Mouse (Mus musculus): ENCODE measurements around the gene Nes.

The Nes gene

DNA sequence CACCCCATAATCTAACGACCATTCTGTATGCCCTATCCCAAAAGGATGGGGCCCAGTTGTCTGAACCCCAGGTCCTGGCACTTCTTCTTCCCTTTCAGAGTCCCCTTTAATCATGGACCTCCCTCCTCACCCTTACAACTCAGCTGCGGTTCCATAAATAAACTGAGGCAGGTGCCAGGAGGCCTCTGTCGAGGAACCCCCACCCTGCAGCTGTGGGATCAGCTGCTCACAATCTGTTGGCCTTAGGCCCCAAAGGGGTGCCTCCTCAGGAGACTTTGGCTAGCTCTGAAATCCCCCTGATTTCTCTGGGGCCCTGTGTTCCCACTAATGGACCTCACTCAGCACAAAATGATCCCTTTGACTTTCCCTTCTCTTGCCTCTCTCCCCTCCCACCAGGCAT, 13.2 kb downstream of the Nes start:
- ChIA-PET POLR2A (interaction anchor here in 2 of 4 experiments (1.0 to 9.1 kb wide), 7 partner anchors 10 to 47 kb away, joined by 3 to 148 read pairs (median 7); partner anchors contain the start of gene Nes (in 2 of the 2)), CTCF (interaction anchor here in 3 of 4 experiments (1.5 to 9.6 kb wide), 7 partner anchors 12 to 145 kb away, joined by 4 to 445 read pairs (median 143); partner anchors contain the start of gene Nes (in 3 of the 3))

DNA sequence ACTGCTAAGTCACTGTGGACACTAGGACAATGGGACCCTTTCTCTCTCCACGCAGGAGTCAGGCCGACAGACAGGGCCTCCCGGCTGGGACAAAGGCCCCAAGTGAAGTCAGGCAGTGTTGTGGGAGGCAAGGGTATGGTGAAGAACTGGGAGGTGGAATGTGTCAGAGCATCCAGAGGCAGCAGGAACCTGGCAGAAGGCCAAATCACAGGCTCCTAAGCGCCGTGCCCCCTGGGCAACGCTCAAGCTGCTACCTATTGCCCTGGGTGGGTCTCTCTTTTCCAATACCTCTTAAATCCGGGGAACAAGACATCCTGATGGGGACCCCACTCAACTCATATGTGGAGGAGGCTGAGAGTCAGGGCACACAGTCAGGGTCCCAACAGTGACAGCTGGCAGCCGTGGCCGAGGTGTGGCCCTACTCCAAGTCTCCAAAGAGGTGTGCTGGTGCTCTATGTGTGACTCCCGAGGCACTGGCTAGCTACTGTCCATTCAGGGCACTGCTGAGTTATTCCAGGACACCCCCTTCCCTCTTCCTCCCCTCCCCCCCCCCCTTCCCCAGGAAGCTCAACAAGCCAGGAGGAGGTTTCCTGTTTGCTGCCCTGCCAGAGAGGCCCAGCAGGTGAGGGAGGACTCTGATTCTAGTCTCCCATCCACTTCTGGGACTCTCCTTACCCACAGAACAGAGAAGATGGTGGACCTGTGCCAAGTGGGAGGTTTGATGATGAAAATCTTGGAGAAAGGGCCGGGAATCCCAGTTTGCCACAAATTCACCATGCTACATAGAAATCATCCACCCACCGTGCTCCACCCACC, 14.8 kb downstream of the Nes start:
- ChIA-PET CTCF (interaction anchor here (0.6 to 9.6 kb wide), 15 partner anchors 12 to 608 kb away, joined by 3 to 445 read pairs (median 22); partner anchors contain the start of genes Nes (in 3 of the 4), Hapln2 (in 1 of the 4) and Ntrk1 (in 1 of the 4)), POLR2A (interaction anchor here in 3 of 4 experiments (0.6 to 9.1 kb wide), 7 partner anchors 11 to 189 kb away, joined by 3 to 148 read pairs (median 36); partner anchors contain the start of genes Nes (in 3 of the 3) and Insrr (in 1 of the 3))

- POLR2A ChIA-PET: interaction anchor here (0.5 to 9.1 kb wide), 41 partner anchors 8 to 349 kb away, joined by 3 to 148 read pairs (median 5); partner anchors contain the start of genes Nes (in 4 of the 4), Bcan (in 2 of the 4), Isg20l2 (in 2 of the 4) and Rrnad1 (in 2 of the 4)
- CTCF ChIA-PET: interaction anchor here (0.5 to 9.6 kb wide), 157 partner anchors 8 to 1117 kb away, joined by 3 to 445 read pairs (median 5); partner anchors contain the start of genes Bcan (in 4 of the 4), Nes (in 4 of the 4), Prcc (in 4 of the 4) and Iqgap3 (in 3 of the 4)
Measured at GRCm38 (mm10) chr3:87986868-87987267, 16.0 kb downstream of the Nes start.

GRCm38 (mm10) chr3:87987633-87988032, 16.8 kb downstream of the Nes start:
- ChIA-PET CTCF (interaction anchor here (0.5 to 9.6 kb wide), 109 partner anchors 9 to 654 kb away, joined by 3 to 445 read pairs (median 6); partner anchors contain the start of genes Nes (in 4 of the 4), Bcan (in 3 of the 4), Prcc (in 3 of the 4) and Crabp2 (in 2 of the 4)), POLR2A (interaction anchor here (0.9 to 9.1 kb wide), 31 partner anchors 9 to 154 kb away, joined by 3 to 148 read pairs (median 6); partner anchors contain the start of genes Nes (in 4 of the 4), Iqgap3 (in 2 of the 4), Hdgf (in 1 of the 4) and Isg20l2 (in 1 of the 4))

- ChIA-PET CTCF (interaction anchor here (0.6 to 9.6 kb wide), 50 partner anchors 9 to 255 kb away, joined by 3 to 445 read pairs (median 10); partner anchors contain the start of genes Nes (in 4 of the 4), Bcan (in 1 of the 4), Hdgf (in 1 of the 4) and Insrr (in 1 of the 4)), POLR2A (interaction anchor here (0.6 to 9.1 kb wide), 23 partner anchors 9 to 1085 kb away, joined by 3 to 148 read pairs (median 6); partner anchors contain the start of genes Nes (in 4 of the 4), Hdgf (in 1 of the 4), Iqgap3 (in 1 of the 4) and Isg20l2 (in 1 of the 4))
Measured at GRCm38 (mm10) chr3:87988068-87988467, 17.2 kb downstream of the Nes start.

DNA sequence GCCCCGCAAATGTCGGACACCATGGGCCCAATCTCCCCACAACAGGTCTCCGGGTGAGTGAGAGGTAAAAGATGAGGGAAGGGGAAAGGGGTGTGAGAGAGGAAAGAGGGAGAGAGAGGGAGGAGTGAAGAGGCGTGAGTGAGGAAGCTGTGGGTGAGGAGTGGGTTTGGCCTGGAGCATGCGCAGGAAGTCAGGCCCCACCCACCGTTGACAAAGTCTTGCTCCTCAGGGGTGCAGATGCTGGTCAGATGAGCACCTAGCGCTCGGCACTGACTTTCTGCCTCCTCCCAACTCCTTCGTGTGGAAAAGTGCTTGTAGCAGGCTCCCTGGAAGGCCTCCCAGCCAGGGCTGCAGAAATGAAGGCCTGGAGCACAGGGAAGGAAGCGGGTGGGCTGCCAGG, 19.1 kb downstream of the Nes start:
- CTCF ChIA-PET: interaction anchor here (0.6 to 1.8 kb wide), 11 partner anchors 10 to 1472 kb away, joined by 3 to 11 read pairs (median 4); partner anchors contain the start of gene Bcan (in 1 of the 4)
- POLR2A ChIA-PET: interaction anchor here in 3 of 4 experiments (0.7 to 9.1 kb wide), 4 partner anchors 10 to 670 kb away, joined by 3 to 148 read pairs (median 5); partner anchors contain the start of genes Bcan (in 1 of the 3) and Nes (in 1 of the 3)

GRCm38 (mm10) chr3:87993436-87993835, 22.6 kb downstream of the Nes start:
- POLR2A ChIA-PET: interaction anchor here in 3 of 4 experiments (0.6 to 6.0 kb wide), 9 partner anchors 23 to 915 kb away, joined by 3 to 35 read pairs (median 4); partner anchors contain the start of genes Nes (in 2 of the 3) and Prcc (in 1 of the 3)

GRCm38 (mm10) chr3:87995331-87995730, 24.5 kb downstream of the Nes start:
- ChIA-PET CTCF (interaction anchor here in 3 of 4 experiments (0.6 to 2.3 kb wide), 7 partner anchors 8 to 28 kb away, joined by 3 to 8 read pairs (median 4); partner anchors contain the start of gene Nes (in 1 of the 3)), POLR2A (interaction anchor here in 2 of 4 experiments (0.9 to 6.0 kb wide), 4 partner anchors 8 to 35 kb away, joined by 3 to 35 read pairs (median 4); partner anchors contain the start of gene Nes (in 2 of the 2))

More at GRCm38 (mm10) chr3:87993436-87993835, 22.6 kb downstream of the Nes start:
- CTCF ChIA-PET: interaction anchor here in 3 of 4 experiments (0.8 to 2.6 kb wide), 8 partner anchors 23 to 183 kb away, joined by 3 to 14 read pairs (median 4); partner anchors contain the start of gene Nes (in 1 of the 3)

DNA sequence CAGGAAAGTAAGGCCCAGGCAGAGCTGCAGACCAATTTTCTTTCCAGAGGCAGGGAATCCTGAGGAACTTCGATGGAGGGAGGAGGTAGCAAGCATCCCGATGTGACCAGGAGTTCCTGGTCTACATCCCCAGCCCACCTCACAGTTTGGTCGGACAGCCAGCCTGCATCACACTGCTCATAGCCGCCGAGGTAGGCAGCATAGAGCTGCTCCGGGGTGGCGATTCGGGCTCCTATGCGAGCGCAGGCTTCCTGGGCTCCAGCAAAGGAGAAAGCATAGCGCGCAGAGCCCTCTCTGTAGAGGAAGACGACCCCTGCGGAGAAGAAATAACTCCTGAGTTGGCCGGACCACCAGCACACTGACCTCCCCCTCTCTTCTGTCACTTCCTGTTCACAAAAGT, 25.5 kb downstream of the Nes start:
- ChIA-PET CTCF (interaction anchor here in 3 of 4 experiments (0.6 to 2.3 kb wide), 7 partner anchors 9 to 241 kb away, joined by 3 to 18 read pairs (median 7); partner anchors contain the start of gene Nes (in 1 of the 3)), POLR2A (interaction anchor here in 3 of 4 experiments (0.6 to 6.0 kb wide), 7 partner anchors 8 to 89 kb away, joined by 3 to 35 read pairs (median 4); partner anchors contain the start of gene Nes (in 1 of the 3))

GRCm38 (mm10) chr3:87996971-87997614, 26.2 kb downstream of the Nes start:
- ChIA-PET POLR2A (interaction anchor here (0.6 to 6.0 kb wide), 12 partner anchors 9 to 144 kb away, joined by 3 to 35 read pairs (median 4); partner anchors contain the start of genes Iqgap3 (in 1 of the 4), Mef2d (in 1 of the 4) and Nes (in 1 of the 4)), CTCF (interaction anchor here in 3 of 4 experiments (0.6 to 3.0 kb wide), 11 partner anchors 10 to 240 kb away, joined by 3 to 18 read pairs (median 5); partner anchors contain the start of gene Nes (in 1 of the 3))

DNA sequence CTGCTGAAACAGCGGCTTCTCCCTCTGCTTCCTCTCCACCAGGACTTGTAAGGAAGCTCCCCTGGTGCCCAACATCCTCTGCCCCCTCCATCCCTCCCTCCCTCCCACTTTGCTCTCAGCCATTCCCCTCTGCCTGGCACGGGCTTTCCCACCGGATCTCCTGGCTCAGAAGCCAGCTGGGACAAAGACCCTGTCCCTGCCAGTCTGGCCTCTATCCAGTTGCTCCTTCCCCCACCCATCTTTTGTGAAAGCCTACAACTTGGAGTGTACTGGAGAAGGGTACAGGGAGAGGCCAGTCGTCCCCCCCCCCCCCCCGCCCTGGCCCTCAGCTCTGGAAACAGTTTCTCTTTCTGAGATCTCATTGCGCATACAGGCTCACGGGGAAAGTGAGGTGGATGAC, 27.9 kb downstream of the Nes start:
- POLR2A ChIA-PET: interaction anchor here in 3 of 4 experiments (0.5 to 3.2 kb wide), 23 partner anchors 8 to 511 kb away, joined by 3 to 20 read pairs (median 4); partner anchors contain the start of genes Nes (in 2 of the 3), Hapln2 (in 1 of the 3), Iqgap3 (in 1 of the 3) and Lmna (in 1 of the 3)
- CTCF ChIA-PET: interaction anchor here in 3 of 4 experiments (0.6 to 3.3 kb wide), 18 partner anchors 11 to 447 kb away, joined by 3 to 26 read pairs (median 6); partner anchors contain the start of gene Nes (in 2 of the 3)

DNA sequence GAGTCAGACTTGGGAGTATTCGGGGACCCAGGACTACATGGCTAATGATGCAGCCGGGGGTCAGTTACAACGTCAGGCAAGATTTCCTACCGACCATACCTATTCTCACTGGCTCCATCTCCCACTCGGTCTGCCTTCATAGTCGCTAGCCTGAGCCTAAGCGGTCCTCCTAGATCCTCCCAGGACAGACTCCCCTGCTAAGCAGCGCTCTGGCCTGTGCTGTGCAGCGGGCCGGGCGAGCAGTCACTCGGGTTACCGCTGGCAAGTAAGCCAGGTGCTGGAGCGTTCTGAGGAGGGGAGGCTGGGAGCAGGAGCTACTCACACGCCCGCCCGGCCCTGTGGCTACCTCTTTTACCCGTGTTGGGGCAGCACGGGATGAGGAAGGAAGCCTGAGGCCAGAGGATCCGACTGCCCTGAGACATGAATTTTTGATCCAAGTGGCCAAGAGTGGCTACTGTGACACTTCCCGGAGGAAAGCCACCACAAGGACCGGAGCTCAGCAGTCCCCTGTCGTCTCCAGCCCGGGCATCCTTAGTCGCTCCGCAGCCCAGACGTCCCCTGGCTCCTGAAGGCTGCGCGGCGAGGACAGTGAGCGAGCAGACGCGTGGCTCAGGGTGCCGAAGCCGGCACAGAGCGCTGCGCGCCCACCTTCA, 28.5 kb downstream of the Nes start:
- ChIA-PET POLR2A (interaction anchor here in 3 of 4 experiments (0.5 to 3.2 kb wide), 28 partner anchors 8 to 511 kb away, joined by 3 to 20 read pairs (median 4); partner anchors contain the start of genes Nes (in 2 of the 3), Hapln2 (in 1 of the 3), Iqgap3 (in 1 of the 3) and Lmna (in 1 of the 3)), CTCF (interaction anchor here (0.6 to 3.3 kb wide), 31 partner anchors 8 to 1117 kb away, joined by 3 to 26 read pairs (median 4); partner anchors contain the start of gene Nes (in 2 of the 4))

GRCm38 (mm10) chr3:88000181-88000580, 29.3 kb downstream of the Nes start, which contains the start of gene Bcan:
TSS of gene Bcan (minus strand) at chr3:88000230.
- ChIA-PET CTCF (interaction anchor here (0.6 to 3.3 kb wide), 31 partner anchors 9 to 1116 kb away, joined by 3 to 26 read pairs (median 4); partner anchors contain the start of genes Nes (in 2 of the 4), Hapln2 (in 1 of the 4) and Lrrc71 (in 1 of the 4)), POLR2A (interaction anchor here in 3 of 4 experiments (0.6 to 3.2 kb wide), 27 partner anchors 9 to 1068 kb away, joined by 3 to 20 read pairs (median 4); partner anchors contain the start of genes Nes (in 2 of the 3), Hapln2 (in 1 of the 3), Iqgap3 (in 1 of the 3) and Prcc (in 1 of the 3))

DNA sequence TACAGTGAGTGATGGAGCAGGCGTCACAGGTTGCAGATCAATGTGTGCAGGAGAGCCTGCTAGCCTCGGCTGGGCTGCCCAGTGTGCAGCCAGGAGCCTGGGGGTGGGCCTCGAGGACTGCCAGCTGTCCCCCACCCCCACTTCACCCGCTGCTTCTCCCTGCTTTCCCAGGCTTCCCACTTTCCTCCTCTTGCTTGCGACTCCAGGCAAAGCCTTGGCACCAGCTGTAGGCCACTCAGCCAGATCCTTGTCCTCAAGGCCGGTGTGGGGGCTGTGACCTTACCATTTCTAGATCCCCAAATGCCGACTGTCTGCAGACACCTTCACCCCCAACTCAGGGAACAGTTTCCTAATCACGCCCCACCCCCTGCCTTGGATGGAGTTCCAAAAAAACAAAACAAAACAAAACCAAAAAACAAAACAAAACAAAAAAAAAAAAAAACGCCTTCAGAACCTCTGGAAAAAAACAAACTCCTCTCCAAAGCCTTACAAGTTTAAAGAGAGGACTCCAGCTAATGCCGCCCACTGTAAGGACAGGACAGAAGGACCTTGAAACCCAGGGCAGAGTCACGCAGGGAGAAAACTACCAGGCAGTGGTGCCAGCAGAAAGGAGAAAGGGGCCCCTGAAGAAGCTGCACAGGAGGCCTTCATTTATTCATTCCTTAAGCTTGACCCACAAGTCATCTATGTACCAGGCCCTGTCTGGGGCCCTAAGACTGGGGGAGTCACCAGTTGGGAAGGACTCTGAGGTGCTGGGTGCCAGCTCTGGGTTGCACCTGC, 30.1 kb downstream of the Nes start:
- ChIA-PET CTCF (interaction anchor here (0.5 to 3.3 kb wide), 27 partner anchors 10 to 1806 kb away, joined by 3 to 26 read pairs (median 4); partner anchors contain the start of genes Nes (in 2 of the 4) and Lrrc71 (in 1 of the 4)), POLR2A (interaction anchor here in 3 of 4 experiments (0.6 to 3.2 kb wide), 19 partner anchors 10 to 1069 kb away, joined by 3 to 20 read pairs (median 5); partner anchors contain the start of genes Nes (in 2 of the 3), Iqgap3 (in 1 of the 3) and Prcc (in 1 of the 3))

Measured in embryonic stem cell, embryonic (primary cell).